Mouse (Mus musculus): Measurements from ENCODE around the gene Lrmp. TPM values are rescaled to one million over a fixed set of nuclear protein-coding genes. Genes with fewer than 3 reads are reported as not detected.
A peak's percentile ranks its signal among the peaks of the same experiment; 100 is the strongest.
"Not testable (repeated sequence)": the region's sequence is repeated elsewhere in the genome, so short reads cannot be mapped to it uniquely, and the experiment has no call there.

The Lrmp gene
- polyA plus RNA-seq, 1 experiment, result 0.91 TPM

- Histone ChIP-seq H3K9me3 (replicated peaks; ENCODE audit: control insufficient read depth, insufficient read depth, low read length, poor library complexity, severe bottlenecking) (no peaks in the 10 kb centered on the region), H3K27ac (ENCODE audit: insufficient read depth, low read length) (peak overlapping the region; percentile 0; the same call in 1 of the 2 replicates), H3K4me1 (ENCODE audit: control insufficient read depth, insufficient read depth, low read length) (peaks cover 11% of the 10 kb centered on the region), H3K36me3 (ENCODE audit: control insufficient read depth, insufficient read depth, low read length, poor library complexity, severe bottlenecking) (no peaks in the 10 kb centered on the region), H3K4me3 (ENCODE audit: low read depth, low read length) (no peak overlapping the region), H3K27me3 (ENCODE audit: control insufficient read depth, insufficient read depth, low read length, poor library complexity, severe bottlenecking) (no peaks in the 10 kb centered on the region), H3K9ac (ENCODE audit: low read depth, poor library complexity, severe bottlenecking) (no peak overlapping the region)
- TF ChIP-seq CTCF (IDR thresholded peaks at IDR 0.05; ENCODE audit: low read depth, low read length) (no peak), POLR2A (IDR thresholded peaks at IDR 0.05; ENCODE audit: insufficient read depth, low read length) (no peak), EP300 (IDR thresholded peaks at IDR 0.05; ENCODE audit: insufficient read depth, low read depth, low read length) (peak; percentile 65; the same call in 1 of the 2 replicates)
Observed at GRCm38 (mm10) chr6:145091998-145092397, 23.5 kb upstream of the Lrmp start.

GRCm38 (mm10) chr6:145093038-145093622 lies 22.3 kb upstream of the Lrmp start:
- H3K9me3 ChIP-seq (replicated peaks; ENCODE audit: control insufficient read depth, insufficient read depth, low read length, poor library complexity, severe bottlenecking); H3K27me3 ChIP-seq (ENCODE audit: control insufficient read depth, insufficient read depth, low read length, poor library complexity, severe bottlenecking); H3K36me3 ChIP-seq (ENCODE audit: control insufficient read depth, insufficient read depth, low read length, poor library complexity, severe bottlenecking); H3K9ac ChIP-seq (ENCODE audit: low read depth, poor library complexity, severe bottlenecking); H3K4me3 ChIP-seq (ENCODE audit: low read depth, low read length): not testable (repeated sequence)
- Histone ChIP-seq H3K4me1 (ENCODE audit: control insufficient read depth, insufficient read depth, low read length) (peaks cover 11% of the 10 kb centered on the region), H3K27ac (ENCODE audit: insufficient read depth, low read length) (peak overlapping the region; percentile 98)

GRCm38 (mm10) chr6:145094431-145094830 lies 21.0 kb upstream of the Lrmp start:
- Histone ChIP-seq H3K9me3 (replicated peaks; ENCODE audit: control insufficient read depth, insufficient read depth, low read length, poor library complexity, severe bottlenecking) (no peaks in the 10 kb centered on the region), H3K9ac (ENCODE audit: low read depth, poor library complexity, severe bottlenecking) (peak overlapping the region; percentile 27; the same call in 1 of the 2 replicates), H3K36me3 (ENCODE audit: control insufficient read depth, insufficient read depth, low read length, poor library complexity, severe bottlenecking) (no peaks in the 10 kb centered on the region), H3K4me3 (ENCODE audit: low read depth, low read length) (no peak overlapping the region), H3K27ac (ENCODE audit: insufficient read depth, low read length) (peak overlapping the region; percentile 98), H3K4me1 (ENCODE audit: control insufficient read depth, insufficient read depth, low read length) (peaks cover 13% of the 10 kb centered on the region), H3K27me3 (ENCODE audit: control insufficient read depth, insufficient read depth, low read length, poor library complexity, severe bottlenecking) (no peaks in the 10 kb centered on the region)
- TF ChIP-seq EP300 (IDR thresholded peaks at IDR 0.05; ENCODE audit: insufficient read depth, low read depth, low read length) (peak; percentile 79), POLR2A (IDR thresholded peaks at IDR 0.05; ENCODE audit: insufficient read depth, low read length) (no peak)

- H3K4me3 ChIP-seq (ENCODE audit: low read depth, low read length), result no peak overlapping the region
- no peak overlapping the region for H3K27ac ChIP-seq (ENCODE audit: insufficient read depth, low read length)
- peaks cover 2% of the 10 kb centered on the region for H3K4me1 ChIP-seq (ENCODE audit: control insufficient read depth, insufficient read depth, low read length)
- H3K27me3 ChIP-seq (ENCODE audit: control insufficient read depth, insufficient read depth, low read length, poor library complexity, severe bottlenecking), result no peaks in the 10 kb centered on the region
- no peak overlapping the region for H3K9ac ChIP-seq (ENCODE audit: low read depth, poor library complexity, severe bottlenecking)
- no peaks in the 10 kb centered on the region for H3K36me3 ChIP-seq (ENCODE audit: control insufficient read depth, insufficient read depth, low read length, poor library complexity, severe bottlenecking)
- TF ChIP-seq POLR2A (IDR thresholded peaks at IDR 0.05; ENCODE audit: insufficient read depth, low read length) (no peak), EP300 (IDR thresholded peaks at IDR 0.05; ENCODE audit: insufficient read depth, low read depth, low read length) (no peak), CTCF (IDR thresholded peaks at IDR 0.05; ENCODE audit: low read depth, low read length) (no peak)
- H3K9me3 ChIP-seq (replicated peaks; ENCODE audit: control insufficient read depth, insufficient read depth, low read length, poor library complexity, severe bottlenecking), result no peaks in the 10 kb centered on the region
Observed at GRCm38 (mm10) chr6:145100923-145101322, 14.5 kb upstream of the Lrmp start.

GRCm38 (mm10) chr6:145104241-145104939 lies 11.1 kb upstream of the Lrmp start:
- H3K27ac ChIP-seq (ENCODE audit: insufficient read depth, low read length), result no peak overlapping the region
- H3K27me3 ChIP-seq (ENCODE audit: control insufficient read depth, insufficient read depth, low read length, poor library complexity, severe bottlenecking), result no peaks in the 10 kb centered on the region
- H3K4me3 ChIP-seq (ENCODE audit: low read depth, low read length), result no peak overlapping the region
- H3K9me3 ChIP-seq (replicated peaks; ENCODE audit: control insufficient read depth, insufficient read depth, low read length, poor library complexity, severe bottlenecking), result no peaks in the 10 kb centered on the region
- H3K36me3 ChIP-seq (ENCODE audit: control insufficient read depth, insufficient read depth, low read length, poor library complexity, severe bottlenecking), result no peaks in the 10 kb centered on the region
- TF ChIP-seq EP300 (IDR thresholded peaks at IDR 0.05; ENCODE audit: insufficient read depth, low read depth, low read length) (no peak), CTCF (IDR thresholded peaks at IDR 0.05; ENCODE audit: low read depth, low read length) (no peak), POLR2A (IDR thresholded peaks at IDR 0.05; ENCODE audit: insufficient read depth, low read length) (no peak)
- no peak overlapping the region for H3K9ac ChIP-seq (ENCODE audit: low read depth, poor library complexity, severe bottlenecking)
- no peaks in the 10 kb centered on the region for H3K4me1 ChIP-seq (ENCODE audit: control insufficient read depth, insufficient read depth, low read length)

- 0 out of 2 replicates have a peak overlapping the region, but pooled peaks have one; percentile 2 for H3K9ac ChIP-seq (ENCODE audit: low read depth, poor library complexity, severe bottlenecking)
- no peak overlapping the region for H3K27ac ChIP-seq (ENCODE audit: insufficient read depth, low read length)
- no peaks in the 10 kb centered on the region for H3K4me1 ChIP-seq (ENCODE audit: control insufficient read depth, insufficient read depth, low read length)
- TF ChIP-seq POLR2A (IDR thresholded peaks at IDR 0.05; ENCODE audit: insufficient read depth, low read length), result no peak
- no peak for TF ChIP-seq EP300 (IDR thresholded peaks at IDR 0.05; ENCODE audit: insufficient read depth, low read depth, low read length)
- no peak for TF ChIP-seq CTCF (IDR thresholded peaks at IDR 0.05; ENCODE audit: low read depth, low read length)
- no peaks in the 10 kb centered on the region for H3K36me3 ChIP-seq (ENCODE audit: control insufficient read depth, insufficient read depth, low read length, poor library complexity, severe bottlenecking)
- no peaks in the 10 kb centered on the region for H3K9me3 ChIP-seq (replicated peaks; ENCODE audit: control insufficient read depth, insufficient read depth, low read length, poor library complexity, severe bottlenecking)
- H3K4me3 ChIP-seq (ENCODE audit: low read depth, low read length), result peak overlapping the region; percentile 7; the same call in 1 of the 2 replicates
- H3K27me3 ChIP-seq (ENCODE audit: control insufficient read depth, insufficient read depth, low read length, poor library complexity, severe bottlenecking), result no peaks in the 10 kb centered on the region
Observed at GRCm38 (mm10) chr6:145105439-145105838, 10.0 kb upstream of the Lrmp start.

All from ES-Bruce4 (cell line).